Mouse (Mus musculus) forelimb bud, embryonic 11.5 days (tissue): ENCODE measurements around the gene Lurap1.

Experiments
- DNase-seq: peaks from one replicate; pipeline ENCODE4 v3.0.0-alpha.2; 2012; ENCODE audit warnings: low read depth, low spot score

The Lurap1 gene

GRCm38 (mm10) chr4:116151238-116151637 lies at the start of gene Lurap1:
Gene Lurap1, minus strand, starts transcription at chr4:116151338.
- DNase-seq, result no peak

GRCm38 (mm10) chr4:116198422-116198821 lies 47.3 kb upstream of the Lurap1 start:
- no peak for DNase-seq

- DNase-seq, result no peak
Observed at GRCm38 (mm10) chr4:116193583-116194383, 42.6 kb upstream of the Lurap1 start.

GRCm38 (mm10) chr4:116192286-116192835 lies 41.2 kb upstream of the Lurap1 start:
- DNase-seq, result no peak

GRCm38 (mm10) chr4:116185083-116185482 lies 33.9 kb upstream of the Lurap1 start:
- DNase-seq, result no peak

- no peak for DNase-seq
Observed at GRCm38 (mm10) chr4:116182745-116183144, 31.6 kb upstream of the Lurap1 start.

- DNase-seq, result no peak
Observed at GRCm38 (mm10) chr4:116182079-116182478, 30.9 kb upstream of the Lurap1 start.

- DNase-seq, result no peak
Observed at GRCm38 (mm10) chr4:116177140-116177539, 26.0 kb upstream of the Lurap1 start.

GRCm38 (mm10) chr4:116176543-116176988 lies 25.4 kb upstream of the Lurap1 start:
- peak; percentile 59 for DNase-seq

GRCm38 (mm10) chr4:116175711-116176542 lies 24.8 kb upstream of the Lurap1 start:
- no peak for DNase-seq

GRCm38 (mm10) chr4:116175136-116175535 lies 24.0 kb upstream of the Lurap1 start:
- no peak for DNase-seq

GRCm38 (mm10) chr4:116174466-116175116 lies 23.5 kb upstream of the Lurap1 start:
- DNase-seq, result no peak

GRCm38 (mm10) chr4:116173752-116174151 lies 22.6 kb upstream of the Lurap1 start:
- no peak for DNase-seq

- DNase-seq, result no peak
Observed at GRCm38 (mm10) chr4:116173072-116173471, 21.9 kb upstream of the Lurap1 start, which contains the start of the genes 1700042G07Rik and Gm49337. Gene 1700042G07Rik, plus strand, starts transcription at chr4:116173372. Gene Gm49337, plus strand, starts transcription at chr4:116173384.

GRCm38 (mm10) chr4:116169353-116169672 lies 18.2 kb upstream of the Lurap1 start:
- no peak for DNase-seq

- peak; percentile 67 for DNase-seq
Observed at GRCm38 (mm10) chr4:116168617-116169352, 17.6 kb upstream of the Lurap1 start.

- DNase-seq, result no peak
Observed at GRCm38 (mm10) chr4:116167404-116167803, 16.3 kb upstream of the Lurap1 start, which contains the start of gene Tspan1. Gene Tspan1, minus strand, starts transcription at chr4:116167601.

GRCm38 (mm10) chr4:116165708-116166407 lies 14.7 kb upstream of the Lurap1 start:
- DNase-seq, result no peak

- DNase-seq, result no peak
Observed at GRCm38 (mm10) chr4:116164759-116165554, 13.8 kb upstream of the Lurap1 start.
